Mouse (Mus musculus): Measurements from ENCODE around the gene Vps37c. TPM values are rescaled to one million over a fixed set of nuclear protein-coding genes. Genes with fewer than 3 reads are reported as not detected.

Gene Vps37c
- total RNA-seq, 2 experiments from 2014 or later: 14.7 to 17.6 TPM

DNA sequence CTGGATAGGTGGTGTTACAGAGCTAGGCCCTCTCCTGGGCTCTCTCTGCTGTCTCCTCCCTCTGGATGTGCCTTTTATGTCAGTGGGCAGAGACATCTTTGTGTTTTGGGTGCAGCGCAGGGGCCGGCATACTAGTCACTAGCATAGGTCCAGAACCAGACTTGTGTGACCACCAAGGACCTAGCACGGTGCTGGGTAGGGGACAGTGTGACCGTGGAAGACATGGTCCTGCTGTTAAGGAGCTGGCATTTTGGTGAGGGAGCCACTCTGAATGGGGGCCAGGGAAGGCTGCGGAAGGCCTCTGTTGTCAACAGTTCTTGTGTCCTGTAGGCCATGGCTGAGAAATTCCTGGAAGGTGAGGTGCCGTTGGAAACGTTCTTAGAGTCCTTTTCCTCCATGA is 23.7 kb downstream of the Vps37c start:
- ATAC-seq (replicated peaks; ENCODE audit: poor library complexity): no peak

DNA sequence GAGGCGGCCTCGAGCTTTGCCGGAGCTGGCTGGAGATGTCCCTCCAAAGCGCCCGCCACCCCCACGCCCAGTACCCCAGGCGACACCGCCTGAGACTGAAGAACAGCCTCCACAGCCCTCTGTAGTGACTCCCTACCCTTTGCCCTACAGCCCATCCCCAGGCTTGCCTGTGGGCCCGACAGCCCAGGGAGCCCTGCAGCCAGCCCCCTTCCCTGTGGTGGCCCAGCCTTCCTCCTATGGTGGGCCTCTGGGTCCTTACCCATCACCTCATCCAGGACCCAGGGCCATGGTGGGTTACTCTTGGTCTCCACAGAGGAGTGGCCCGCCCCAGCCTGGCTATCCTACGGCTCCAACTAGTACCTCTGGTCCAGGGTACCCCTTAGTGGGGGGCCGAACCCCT is 24.1 kb downstream of the Vps37c start:
- ATAC-seq (replicated peaks; ENCODE audit: poor library complexity): no peak

DNA sequence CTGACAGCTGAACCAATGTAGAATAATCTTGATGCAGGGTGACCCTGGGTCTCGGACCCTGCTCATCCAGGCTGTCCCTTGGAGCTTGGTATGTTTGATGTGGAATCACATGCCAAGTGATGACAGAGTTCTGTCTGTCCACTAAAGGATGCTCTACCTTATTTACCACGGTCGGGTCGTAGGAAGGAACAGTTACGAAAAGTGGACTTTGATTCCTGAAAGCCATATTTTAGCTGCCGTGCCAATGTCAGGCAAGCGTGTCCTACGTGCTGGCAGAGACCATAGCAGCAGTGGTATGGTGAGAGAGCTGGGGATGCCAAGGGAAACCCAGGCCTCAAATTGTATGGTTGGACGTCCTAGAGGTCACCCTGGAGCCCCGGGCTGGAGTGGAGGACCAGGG is 25.0 kb downstream of the Vps37c start:
- ATAC-seq (replicated peaks; ENCODE audit: poor library complexity): no peak

DNA sequence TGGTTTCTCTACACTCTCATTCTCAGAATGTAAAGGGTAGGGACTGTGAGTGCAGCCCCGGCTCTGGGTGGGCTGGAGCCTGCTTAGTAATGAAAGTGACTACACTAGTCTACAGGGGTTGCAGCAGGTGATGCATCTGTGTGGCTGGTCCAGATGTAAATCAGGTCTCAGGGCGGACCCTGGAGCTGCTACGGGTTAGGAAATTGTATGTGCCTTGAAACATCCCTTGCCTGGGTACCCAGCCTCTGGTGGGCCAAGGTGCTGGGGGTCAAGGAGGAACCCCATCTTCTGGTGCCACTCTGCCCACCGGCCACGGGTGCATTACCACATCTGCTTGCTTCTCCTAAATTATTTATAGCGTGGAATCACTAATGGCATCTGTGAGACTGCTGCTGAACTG is 25.6 kb downstream of the Vps37c start:
- no peak for ATAC-seq (replicated peaks; ENCODE audit: poor library complexity)

DNA sequence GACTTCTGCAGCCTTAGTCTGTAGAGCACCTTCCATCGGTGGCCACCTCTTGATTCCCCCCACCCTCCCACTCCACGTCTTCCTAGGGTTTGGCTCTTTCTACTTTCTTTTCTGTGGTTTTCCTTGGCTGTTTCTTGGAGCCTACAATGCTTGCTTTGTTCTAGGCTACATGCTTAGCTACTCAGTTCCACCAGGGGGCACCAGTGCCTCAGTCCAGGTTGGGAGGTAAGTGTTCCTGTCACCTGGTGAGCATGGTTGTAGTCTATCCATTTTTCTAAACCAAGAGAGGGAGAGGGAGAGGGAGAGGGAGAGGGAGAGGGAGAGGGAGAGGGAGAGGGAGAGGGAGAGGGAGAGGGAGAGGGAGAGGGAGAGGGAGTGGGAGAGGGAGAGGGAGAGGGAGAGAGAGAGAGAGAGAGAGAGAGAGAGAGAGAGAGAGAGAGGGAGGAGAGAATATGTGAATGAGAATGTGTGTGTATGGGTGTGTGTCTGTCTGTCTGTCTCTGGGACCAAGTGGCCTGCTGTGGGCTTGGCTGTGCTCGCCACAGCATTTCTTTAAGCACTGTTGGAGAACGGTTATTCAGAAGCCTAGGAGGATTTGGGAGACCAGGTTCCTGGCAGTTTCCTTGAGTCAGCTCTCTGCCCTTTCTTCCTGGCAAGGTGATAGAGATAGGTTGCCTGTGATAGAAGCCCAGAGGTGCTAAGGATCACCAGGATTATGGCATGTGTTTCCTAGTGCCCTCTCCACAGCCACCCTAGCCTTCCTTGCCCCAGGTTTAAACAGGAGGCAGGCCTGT is 26.3 kb downstream of the Vps37c start:
- peak; percentile 70 for ATAC-seq (replicated peaks; ENCODE audit: poor library complexity)

DNA sequence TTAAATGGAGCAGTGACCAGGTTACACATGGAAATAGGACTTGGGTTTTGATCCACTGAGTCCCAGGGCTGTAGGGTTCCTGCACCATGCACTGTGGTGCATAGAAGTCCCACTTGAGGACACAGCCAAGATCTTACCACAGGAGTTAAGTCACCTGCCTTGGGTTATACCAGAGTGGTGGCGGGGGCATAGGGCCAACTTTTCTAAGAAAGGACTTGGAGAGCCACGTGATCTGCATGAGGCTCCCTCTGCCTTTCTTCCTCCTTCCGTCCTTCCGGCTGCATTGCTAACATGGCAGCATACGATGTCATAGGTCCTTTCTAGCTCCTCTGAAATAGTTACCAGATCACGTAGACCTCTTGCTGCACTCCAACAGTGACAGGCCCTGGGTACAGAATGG is 26.9 kb downstream of the Vps37c start:
- ATAC-seq (replicated peaks; ENCODE audit: poor library complexity): no peak

DNA sequence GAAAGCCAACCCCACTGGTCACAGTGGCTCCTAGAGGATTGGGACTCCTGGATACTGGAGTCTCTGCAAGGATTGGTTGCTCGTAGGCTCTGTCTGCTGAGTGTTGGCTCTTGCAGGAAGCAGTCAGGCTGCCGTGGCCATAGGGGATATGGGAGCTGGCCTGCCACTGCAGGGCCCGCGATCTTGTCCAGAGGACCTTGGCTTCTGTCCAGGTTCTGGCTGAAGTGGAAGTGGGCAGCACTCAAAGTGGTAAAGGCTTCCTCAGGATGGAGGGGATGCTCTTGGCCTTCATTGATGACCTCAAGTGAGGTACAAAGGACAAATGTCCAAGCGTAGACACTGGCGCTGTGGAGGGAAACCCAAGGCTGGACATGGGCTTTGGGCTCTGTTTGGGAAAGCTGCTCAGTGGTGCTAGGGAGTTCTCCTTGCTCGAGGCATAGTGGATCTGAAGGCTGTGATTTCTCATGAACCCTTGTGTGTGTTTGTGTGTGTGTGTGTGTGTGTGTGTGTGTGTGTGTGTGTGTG is 29.8 kb downstream of the Vps37c start:
- ATAC-seq (replicated peaks; ENCODE audit: poor library complexity): no peak

DNA sequence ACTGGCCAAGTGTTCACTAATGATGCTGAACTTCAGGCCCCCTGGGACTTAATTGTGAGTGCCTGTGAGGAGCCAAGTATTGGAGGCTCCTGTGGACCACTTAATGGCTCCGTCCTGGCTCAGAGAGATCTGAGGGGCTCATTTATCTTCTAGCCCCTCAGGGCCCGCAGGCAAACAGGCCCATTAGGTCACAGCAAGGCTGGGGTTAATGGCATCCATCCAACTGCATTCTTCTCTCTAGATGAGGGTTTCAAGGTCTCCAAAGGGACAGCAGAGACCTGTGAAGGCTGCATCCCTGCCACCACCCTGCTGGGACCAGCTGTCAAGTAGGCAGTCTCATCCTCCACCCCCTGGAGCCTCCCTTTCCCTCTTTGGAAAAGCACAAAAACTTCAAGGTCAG is 31.2 kb downstream of the Vps37c start:
- no peak for ATAC-seq (replicated peaks; ENCODE audit: poor library complexity)

DNA sequence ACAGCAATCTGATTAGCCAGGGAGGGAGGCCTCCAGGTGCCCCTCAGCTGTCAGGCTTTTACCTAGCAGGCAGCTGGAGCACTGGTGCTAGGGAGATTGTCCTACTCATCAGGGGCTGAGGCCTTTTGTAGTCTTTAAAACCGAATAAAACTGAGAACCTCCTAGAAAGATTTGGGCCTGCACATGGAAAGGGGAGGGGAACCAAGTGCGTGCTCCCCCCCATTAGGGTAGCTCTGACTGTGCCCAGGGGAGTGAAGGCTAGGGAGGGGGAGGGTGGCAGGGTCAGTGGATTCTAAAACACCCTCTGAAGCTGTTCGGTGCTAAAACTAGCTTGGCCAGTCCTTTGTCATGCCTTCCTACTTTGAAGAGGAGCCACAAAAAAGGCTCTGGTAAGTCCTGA is 32.0 kb downstream of the Vps37c start:
- no peak for ATAC-seq (replicated peaks; ENCODE audit: poor library complexity)

DNA sequence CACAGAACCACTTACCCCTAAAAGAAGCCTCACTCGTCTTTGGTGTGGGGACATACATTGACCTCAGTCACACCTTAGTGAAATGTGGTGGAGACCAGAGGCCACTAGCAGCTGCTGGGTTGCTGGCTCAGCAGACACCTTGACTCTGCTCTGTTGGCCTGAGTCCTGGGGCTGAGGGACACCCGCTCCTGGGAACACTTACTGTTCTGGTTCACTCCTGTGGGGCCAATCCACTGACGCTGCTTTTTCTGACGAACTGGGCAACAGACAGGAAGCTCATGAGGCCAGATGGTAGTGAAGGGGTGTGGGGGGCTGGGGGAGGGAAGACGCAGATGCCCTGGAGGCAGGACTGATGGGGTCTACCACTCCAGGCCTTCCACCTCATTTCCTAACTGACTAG is 32.5 kb downstream of the Vps37c start:
- peak; percentile 29; the same call in 1 of the 2 replicates for ATAC-seq (replicated peaks; ENCODE audit: poor library complexity)

DNA sequence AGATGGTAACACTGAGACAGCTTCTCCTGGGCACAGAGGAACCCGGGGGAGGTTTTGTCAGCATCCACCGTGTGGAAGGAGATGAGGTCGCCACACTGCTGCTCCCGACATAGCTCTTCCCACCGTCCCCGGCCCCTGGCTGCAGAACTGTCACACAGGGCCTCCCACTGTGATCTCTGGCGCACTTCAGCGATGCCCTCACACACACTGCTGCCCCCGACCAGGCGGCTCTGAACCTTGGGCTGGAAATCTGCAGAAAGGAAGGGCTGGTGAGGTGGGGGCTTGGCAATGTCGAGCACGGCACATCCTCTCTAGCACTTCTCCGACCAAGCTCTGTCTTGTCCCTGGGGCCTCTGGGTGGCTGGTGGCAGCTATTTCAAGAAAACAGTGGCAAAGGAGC is 34.5 kb downstream of the Vps37c start:
- no peak for ATAC-seq (replicated peaks; ENCODE audit: poor library complexity)

DNA sequence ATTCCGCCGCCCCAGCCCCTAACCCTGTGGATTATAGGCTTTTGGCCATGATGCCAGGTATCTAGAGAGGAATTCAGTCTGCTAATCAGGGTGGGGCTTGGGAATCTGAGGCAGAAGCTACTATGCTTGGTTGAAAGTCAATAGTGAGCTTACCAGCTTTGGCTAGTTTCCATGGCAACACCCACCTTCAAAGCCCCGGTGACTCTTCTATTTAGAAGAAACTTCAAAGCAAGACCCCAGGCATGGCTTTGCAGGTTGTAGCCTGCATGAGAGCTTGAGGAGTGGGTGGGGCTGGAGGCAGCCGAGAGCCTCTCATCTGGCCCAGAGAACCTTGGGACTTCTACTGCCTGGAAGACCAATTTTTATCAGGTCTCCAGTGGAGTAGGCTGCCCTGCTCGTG is 35.1 kb downstream of the Vps37c start:
- ATAC-seq (replicated peaks; ENCODE audit: poor library complexity): no peak

DNA sequence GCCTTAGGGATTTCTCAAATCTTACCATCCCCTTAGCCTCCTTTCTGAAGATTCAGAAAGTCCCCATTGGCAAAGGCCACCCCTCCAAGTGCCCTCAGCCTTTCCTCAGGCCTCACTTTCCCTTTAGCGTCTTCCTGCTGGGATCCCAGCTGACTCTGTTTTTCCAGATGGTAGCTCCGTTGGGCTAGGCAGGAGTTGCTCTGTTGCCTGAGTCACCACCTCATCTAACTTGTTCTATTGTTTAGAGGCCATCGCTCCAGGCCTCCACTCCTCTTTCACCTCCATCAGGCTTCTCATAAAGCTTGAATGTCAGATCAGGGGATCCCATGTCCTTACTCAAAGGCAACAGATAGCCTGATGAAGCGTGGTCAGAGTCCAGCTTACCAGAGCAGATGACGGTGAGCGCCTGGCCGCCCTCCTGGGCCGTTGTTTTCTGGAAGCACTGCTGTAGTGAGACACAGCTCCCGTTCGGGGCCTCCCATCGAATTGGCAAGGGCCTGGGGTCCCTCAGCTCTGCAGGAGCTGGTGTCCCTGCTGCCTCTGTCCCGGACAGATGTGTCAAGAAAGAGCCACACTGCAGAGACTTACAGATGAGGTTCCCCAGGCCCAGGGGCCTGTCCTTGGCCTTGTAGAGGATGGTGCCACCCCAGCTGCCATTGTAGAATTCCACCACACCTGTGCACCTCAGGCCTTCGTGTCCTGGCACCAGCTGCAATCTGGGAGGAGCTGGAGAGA is 36.3 kb downstream of the Vps37c start:
- ATAC-seq (replicated peaks; ENCODE audit: poor library complexity): no peak

DNA sequence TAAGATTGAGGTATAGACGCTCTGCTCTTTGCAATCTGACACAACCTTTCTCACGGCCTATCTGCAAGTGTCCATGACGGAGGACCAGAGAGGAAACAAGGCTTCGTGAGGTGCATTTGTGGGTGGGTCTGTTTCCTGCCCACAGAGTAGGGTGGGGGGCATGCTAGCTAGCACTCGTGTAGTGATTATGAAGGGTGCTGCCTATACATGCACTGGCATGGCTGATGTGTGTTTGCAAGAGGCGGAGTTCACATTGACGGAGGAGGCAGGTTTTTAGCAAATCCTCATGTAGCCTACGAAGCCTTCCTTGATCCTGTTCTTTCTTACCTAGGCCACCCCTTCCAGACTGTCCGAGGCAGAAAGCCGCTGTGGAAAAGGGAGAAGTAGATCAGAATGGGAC is 41.4 kb downstream of the Vps37c start:
- ATAC-seq (replicated peaks; ENCODE audit: poor library complexity): no peak

DNA sequence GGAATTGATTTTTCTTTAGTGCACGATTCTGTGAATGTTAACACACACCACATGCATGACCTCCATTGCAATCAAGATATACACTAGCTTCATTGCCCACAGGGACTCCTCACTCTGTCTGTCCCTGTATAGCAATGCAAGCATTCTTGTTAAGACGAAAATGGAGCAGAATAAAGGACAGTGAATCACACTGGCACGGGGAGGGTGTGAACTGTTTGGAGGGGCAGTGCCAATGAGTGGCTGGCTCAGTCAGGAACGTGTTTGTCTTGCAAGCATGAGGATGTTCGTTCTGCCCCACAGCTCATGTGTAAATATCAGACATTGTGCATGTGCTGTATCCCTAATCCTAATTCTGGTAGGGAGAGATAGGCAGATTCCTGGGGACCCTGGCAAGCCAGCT is 41.9 kb downstream of the Vps37c start:
- ATAC-seq (replicated peaks; ENCODE audit: poor library complexity): no peak

DNA sequence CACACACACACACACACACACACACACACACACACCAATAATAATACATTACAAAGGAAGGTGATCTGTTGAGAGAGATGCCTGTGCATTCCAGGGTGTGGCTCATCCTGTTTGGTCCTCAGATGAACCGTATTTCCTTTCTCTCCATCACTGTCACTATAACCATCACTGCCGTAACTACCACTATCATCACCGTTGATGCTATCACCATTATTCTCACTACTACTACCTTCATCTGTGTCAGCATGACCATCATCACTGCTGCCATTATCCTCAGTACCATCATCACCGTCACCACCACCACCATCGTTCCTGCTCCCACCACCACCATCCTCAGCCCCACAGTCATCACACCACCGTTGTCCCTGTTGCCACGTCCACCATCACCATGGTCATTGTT is 43.4 kb downstream of the Vps37c start:
- no peak for ATAC-seq (replicated peaks; ENCODE audit: poor library complexity)

DNA sequence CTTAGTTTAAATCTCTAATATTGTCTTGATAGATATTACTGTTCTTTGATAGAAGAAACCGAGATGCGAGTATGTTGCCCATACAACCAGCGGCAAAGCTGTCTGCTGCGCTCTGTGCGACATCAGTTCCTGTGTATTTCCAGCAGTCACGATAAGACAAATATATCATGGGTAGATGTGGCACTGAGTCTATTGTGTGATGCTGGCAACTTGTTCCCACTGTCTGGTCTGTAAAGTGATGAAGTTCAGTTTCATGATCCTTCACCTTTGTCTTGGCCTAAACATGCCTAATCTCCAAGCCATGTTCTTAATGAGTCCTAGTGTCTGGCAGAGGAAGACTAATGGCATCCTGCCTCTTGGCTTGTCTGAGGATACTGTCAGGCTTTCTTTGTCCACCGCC is 44.2 kb downstream of the Vps37c start:
- no peak for ATAC-seq (replicated peaks; ENCODE audit: poor library complexity)

DNA sequence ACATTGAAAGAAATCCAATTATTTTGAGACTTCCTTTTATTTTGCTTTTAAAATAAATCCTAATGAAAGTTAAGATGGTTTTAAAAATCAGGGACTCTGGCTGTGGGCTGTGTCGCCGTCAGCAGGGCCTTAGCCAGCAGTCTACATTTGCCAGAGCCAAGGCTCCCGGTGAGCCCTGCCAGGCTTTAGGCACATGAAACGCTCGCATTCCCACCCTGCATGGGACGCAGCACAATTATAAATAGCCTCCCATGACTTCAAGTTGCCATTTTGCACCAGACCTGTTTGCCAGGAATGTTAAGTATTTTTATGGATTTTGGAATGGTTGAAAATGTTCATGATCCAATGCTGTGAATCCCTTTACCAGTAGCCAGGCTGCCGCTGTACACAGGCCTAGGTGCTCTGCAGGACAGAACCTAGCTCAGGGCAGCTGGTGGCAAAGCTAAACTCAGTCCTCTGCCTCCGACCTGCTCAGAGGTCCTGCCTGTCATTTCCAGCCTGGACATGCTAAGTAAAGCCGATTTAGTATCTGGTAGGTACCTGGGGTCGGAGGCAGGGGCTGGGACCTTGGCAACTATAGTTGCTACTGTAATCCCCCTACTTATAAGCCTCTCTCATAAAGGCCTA is 45.1 kb downstream of the Vps37c start:
- no peak for ATAC-seq (replicated peaks; ENCODE audit: poor library complexity)

DNA sequence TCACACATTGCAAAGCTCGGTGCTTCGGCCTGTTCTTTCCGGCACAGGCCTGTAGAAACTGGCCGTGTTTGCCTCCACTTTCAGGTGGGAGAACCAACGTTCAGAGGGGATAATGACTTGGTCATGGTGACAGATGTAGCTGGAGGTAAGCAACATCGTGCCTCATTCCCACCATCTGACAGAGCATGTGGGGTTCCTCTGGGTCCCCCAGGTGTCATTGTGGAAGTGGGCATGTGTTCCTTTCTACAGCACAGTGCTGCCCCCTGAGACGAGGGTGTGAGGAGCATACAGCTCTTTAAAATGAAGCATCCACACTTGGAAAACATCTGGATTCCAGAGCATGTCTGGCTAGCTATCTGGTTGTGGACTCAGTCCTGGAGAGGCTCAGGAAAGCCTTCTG is 46.0 kb downstream of the Vps37c start:
- no peak for ATAC-seq (replicated peaks; ENCODE audit: poor library complexity)

DNA sequence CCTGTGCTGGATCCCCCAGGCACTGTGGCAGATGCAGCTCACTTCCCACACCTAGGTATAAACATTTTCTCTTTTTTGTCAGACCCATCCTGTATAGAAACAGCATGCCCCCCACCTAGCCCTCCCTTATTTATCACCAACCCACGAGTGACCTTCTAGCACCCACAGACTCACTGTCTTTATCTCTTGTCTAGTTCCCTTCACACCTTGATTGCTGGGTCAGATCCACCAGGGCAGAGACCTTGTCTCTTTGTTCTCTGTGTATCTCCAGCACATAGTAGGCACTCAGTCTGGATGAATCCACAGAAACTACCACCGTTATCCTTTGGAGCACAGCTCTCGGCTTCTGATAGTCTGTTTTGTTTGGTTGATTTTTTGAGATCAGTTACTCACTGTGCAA is 46.5 kb downstream of the Vps37c start:
- ATAC-seq (replicated peaks; ENCODE audit: poor library complexity): no peak

DNA sequence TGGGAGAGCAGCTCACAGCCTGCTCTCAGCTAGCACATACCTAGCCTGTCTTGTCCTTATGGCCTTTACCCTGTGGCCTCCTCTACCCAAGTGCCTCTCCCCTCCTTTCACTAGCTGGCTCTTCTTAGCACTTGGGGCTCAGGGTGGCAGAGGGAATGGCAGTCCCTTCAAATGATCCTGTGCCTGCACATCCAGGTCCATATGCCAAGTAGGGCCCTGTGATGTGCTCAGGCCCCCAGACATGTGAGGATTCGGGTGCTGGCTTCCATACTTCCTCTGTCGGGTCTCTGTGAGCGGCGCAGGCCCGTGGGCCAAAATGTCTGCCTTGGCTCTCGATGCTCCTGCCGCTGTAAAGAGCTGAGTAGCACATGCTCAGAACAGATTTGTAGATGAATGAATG is 47.3 kb downstream of the Vps37c start:
- ATAC-seq (replicated peaks; ENCODE audit: poor library complexity): no peak

DNA sequence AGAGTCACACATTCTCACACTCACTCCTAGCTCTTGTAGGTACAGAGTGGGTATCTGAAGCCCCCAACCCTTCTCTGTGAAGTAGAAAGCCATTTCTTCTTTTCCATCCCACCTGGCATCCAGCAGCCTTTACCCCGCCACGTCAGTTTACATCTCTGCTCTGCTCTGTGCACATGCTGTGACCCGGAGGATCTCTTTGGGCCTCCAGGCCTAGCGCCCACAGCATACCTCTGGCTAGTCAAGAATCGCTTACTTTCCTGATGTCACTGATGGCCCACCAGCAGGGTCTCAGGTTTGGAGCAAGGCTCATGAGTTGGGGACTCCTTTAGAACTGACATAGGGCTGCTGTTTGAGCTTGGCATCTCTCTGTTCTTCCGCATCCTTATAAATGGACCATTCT is 49.5 kb downstream of the Vps37c start:
- no peak for ATAC-seq (replicated peaks; ENCODE audit: poor library complexity)

All from megakaryocyte progenitor cell, adult 5-6 weeks (primary cell).